Mouse (Mus musculus) gastrocnemius, adult 2 months (tissue): ENCODE results near the gene Rem1. TPM values are rescaled to one million over a fixed set of nuclear protein-coding genes. Genes with fewer than 3 reads are reported as not detected.
A peak's percentile ranks its signal among the peaks of the same experiment; 100 is the strongest.

Source experiments
- DNase-seq: peaks from one replicate; pipeline ENCODE4 v3.0.0; 2022
- H3K27ac ChIP-seq: fragments of 200-600 bp; 2 replicates; pipeline ENCODE4 v1.8.1; 2022; ENCODE audit warnings: mild to moderate bottlenecking
- H3K4me3 ChIP-seq: fragments of 200-600 bp; 2 replicates; pipeline ENCODE4 v1.8.1; 2022; ENCODE audit warnings: mild to moderate bottlenecking, moderate library complexity
- CTCF ChIP-seq: fragments of 200-600 bp; IDR thresholded peaks from 2 replicates; pipeline ENCODE4 v1.8.1; 2022; ENCODE audit warnings: antibody characterized with exemption, mild to moderate bottlenecking, moderate library complexity
- intact Hi-C: fragments of 180-260 bp; cut with DNase I; formaldehyde crosslinking; loops from one replicate; pipeline ENCODE4 v1.15.1; 2025
- long read RNA-seq, 2 experiments: library from polyadenylated mRNA; stranded (forward); transcript quantifications; one replicate each; pipeline ENCODE4 v2.0.0; 2021
- total RNA-seq, 2 experiments: library from RNA; stranded (reverse); gene quantifications; 2 replicates each; pipeline ENCODE4 v1.2.3; 2021

The Rem1 gene
- total RNA-seq = 1 to 10 TPM; 2.4 to 3.0 TPM
- long read RNA-seq, experiment 1, partial matches to known transcripts = 0 of 3 reads
- long read RNA-seq, experiment 1, other reads (novel, unspliced or antisense) = 2 of 3 reads
- long read RNA-seq, experiment 2, partial matches to known transcripts = 0 of 1 reads
- long read RNA-seq, experiment 2, other reads (novel, unspliced or antisense) = 0 of 1 reads

DNA sequence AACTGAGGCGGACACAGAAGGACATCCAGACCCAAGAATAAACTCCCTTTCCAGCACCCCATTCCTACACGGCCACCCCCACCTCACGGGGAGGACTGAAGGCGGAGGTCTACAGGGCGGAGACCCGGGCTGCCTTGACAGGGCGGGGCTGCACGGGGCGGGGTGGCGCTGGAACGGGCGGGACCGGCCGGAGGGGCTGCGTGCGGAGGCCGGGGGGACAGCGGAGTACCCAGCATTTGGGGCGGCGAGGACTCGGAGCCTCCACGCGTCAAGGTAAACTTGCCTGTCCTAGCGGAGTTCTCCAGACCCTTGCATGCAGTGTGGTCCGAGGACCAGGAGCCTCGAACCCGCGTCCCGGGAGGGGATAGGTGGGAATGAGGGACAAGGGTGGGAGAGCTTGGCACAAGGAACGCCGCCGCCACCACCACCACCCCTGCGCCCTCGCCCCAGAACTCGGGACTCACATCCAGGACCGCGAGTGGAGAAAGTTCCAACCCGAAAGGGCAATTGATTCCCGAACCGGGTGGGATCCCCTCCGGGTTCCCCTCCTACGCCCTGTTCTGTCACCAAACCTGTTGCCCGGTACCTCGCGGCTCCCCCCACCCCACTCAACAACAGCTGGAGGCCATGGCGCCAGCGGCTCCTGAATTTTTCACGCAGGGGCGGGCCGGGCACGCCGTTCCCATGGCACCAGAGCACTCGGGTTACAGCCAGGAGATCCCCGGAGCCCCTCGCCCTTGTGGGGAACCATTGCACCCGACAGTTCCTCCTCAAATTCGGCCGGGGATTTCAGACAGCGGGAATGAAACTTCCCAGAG lies at the start of gene Rem1:
TSS of gene Rem1 (plus strand) at position 178 of the 818 bp plus-strand sequence.
- TF ChIP-seq CTCF = no peak
- peak; percentile 68 for DNase-seq
- peak within 1 kb of the TSS; percentile 87 for H3K27ac ChIP-seq
- intact Hi-C loops = no loop called here
- H3K4me3 ChIP-seq = peak within 1 kb of the TSS; percentile 74

DNA sequence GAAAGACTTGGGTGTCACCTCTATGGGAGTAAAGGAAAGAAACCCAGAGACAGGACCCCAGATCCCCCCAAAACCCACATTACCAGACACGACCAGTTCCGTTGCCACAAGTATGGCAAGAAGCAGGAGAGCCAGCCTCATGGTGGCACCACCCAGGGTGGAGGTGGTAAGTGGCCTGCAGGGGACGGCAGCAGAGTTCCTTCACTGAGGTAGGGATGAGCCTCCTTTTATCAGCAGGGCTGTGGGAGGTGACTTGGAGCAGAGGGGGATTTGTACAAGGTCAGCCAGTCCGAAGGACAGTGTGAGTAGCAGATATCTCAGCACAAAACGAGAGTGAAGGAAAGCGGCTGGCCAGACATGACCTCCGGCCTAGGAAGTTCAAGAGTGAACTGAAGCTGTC lies 46.6 kb upstream of the Rem1 start, which contains the start of gene Defb19:
TSS of gene Defb19 (minus strand) at position 206 of the 400 bp plus-strand sequence.
- intact Hi-C loops = no loop called here
- Histone ChIP-seq H3K27ac (no peak within 1 kb of the TSS), H3K4me3 (no peak within 1 kb of the TSS)
- no peak for DNase-seq
- no peak for TF ChIP-seq CTCF

- intact Hi-C loops = no loop called here
- no peak for TF ChIP-seq CTCF
- H3K27ac ChIP-seq = no peak overlapping the region
- no peak for DNase-seq
- H3K4me3 ChIP-seq = no peak overlapping the region
Observed at GRCm38 (mm10) chr2:152580612-152581011, 46.1 kb upstream of the Rem1 start.

DNA sequence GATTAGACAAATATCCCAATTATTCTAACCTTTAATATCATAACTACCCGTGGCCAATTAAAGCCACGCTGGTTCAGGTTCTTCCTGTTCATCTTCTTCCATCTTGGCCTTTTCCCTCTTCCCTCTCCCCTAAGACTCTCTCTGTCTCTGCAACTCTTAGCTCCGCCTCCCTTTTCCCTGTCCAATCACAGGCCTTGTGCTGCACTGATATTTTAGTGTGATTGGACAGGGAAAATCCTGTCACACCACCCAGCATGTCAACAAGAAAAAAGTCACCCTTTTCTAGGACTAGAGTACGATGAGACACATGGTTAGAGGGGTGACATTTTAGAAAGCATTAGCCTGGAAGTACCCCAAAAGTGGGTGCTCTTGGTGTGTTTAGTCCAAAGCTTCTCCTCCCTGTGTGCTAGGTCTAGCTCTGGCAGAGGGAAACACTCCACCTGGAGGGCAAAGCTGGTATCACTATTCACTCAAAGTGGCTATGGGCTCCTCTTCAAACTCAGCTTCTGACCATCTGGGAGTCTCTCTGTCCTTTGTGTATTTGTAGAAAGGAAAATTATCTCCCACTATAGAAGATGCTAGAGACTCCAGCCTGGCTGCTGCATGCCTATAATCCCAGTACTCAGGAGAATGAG lies 39.7 kb upstream of the Rem1 start:
- DNase-seq = no peak
- intact Hi-C loops = no loop called here
- Histone ChIP-seq H3K4me3 (no peak overlapping the region), H3K27ac (no peak overlapping the region)
- peak; percentile 39; the same call in 1 of the 2 replicates for TF ChIP-seq CTCF

DNA sequence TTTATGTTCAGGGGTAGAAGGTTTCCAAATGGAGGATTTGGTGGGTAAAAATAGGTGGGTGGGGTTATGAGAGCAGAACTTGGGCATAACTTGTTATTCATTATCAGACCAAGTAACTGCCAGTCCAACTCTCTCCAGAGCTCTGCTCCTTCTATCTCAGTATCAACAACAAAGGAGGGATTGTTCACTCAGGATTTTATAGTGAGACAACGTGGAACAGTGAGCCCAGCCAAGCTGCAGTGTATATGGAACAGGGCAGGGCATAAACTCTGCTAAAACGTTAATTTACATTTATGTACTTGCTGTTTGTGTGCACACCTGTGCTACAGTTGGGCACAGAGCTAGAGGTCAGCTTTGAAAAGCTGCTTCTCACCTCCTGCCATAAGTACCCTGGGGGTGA lies 38.3 kb upstream of the Rem1 start:
- no peak overlapping the region for H3K27ac ChIP-seq
- no peak for TF ChIP-seq CTCF
- intact Hi-C loops = no loop called here
- H3K4me3 ChIP-seq = no peak overlapping the region
- DNase-seq = no peak

DNA sequence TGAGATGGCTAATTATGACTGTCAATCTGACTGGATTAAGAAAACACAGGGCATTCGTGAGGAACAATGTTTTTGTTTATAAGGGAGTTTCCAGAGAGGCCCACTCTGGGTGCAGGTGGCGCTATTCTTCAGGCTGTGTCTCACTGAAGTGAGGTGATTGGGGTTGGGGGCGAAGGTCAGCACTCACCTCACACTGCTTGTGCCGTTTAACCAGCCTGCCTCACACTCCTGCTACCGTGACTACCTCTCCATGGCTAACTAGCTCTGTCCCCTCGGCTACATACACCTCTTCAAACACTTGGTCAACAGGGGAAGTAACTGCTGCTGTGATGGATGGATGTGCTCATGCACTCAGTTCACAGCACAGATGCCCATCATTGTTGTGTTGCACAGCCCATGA lies 37.7 kb upstream of the Rem1 start:
- H3K27ac ChIP-seq = no peak overlapping the region
- intact Hi-C loops = no loop called here
- H3K4me3 ChIP-seq = no peak overlapping the region
- no peak for TF ChIP-seq CTCF
- DNase-seq = no peak

DNA sequence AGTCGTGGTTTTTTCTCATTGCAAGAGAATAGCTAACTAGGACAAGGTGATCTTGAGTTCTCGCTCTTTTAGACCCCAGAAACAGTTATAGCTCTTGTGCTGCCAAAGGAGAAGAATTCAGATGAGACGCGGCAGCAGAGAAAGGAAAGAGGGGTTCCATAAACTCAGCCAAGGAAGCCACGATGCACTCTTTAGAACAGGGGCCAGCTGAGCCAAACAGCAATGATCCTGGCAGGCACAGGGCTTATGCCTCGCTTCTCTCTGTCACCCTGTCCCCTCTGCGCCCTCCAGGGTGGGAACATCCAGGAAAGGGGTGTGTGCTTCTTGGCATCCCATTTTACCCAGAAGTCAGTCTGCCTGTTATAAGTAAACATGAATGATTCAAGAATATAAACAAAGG lies 27.5 kb upstream of the Rem1 start, which contains the start of gene Defb45:
TSS of gene Defb45 (minus strand) at position 101 of the 400 bp plus-strand sequence.
- intact Hi-C loops = no loop called here
- DNase-seq = no peak
- TF ChIP-seq CTCF = no peak
- Histone ChIP-seq H3K4me3 (no peak within 1 kb of the TSS), H3K27ac (no peak within 1 kb of the TSS)

- Histone ChIP-seq H3K4me3 (no peak overlapping the region), H3K27ac (no peak overlapping the region)
- intact Hi-C loops = no loop called here
- TF ChIP-seq CTCF = no peak
- no peak for DNase-seq
Observed at GRCm38 (mm10) chr2:152600076-152600475, 26.7 kb upstream of the Rem1 start.

DNA sequence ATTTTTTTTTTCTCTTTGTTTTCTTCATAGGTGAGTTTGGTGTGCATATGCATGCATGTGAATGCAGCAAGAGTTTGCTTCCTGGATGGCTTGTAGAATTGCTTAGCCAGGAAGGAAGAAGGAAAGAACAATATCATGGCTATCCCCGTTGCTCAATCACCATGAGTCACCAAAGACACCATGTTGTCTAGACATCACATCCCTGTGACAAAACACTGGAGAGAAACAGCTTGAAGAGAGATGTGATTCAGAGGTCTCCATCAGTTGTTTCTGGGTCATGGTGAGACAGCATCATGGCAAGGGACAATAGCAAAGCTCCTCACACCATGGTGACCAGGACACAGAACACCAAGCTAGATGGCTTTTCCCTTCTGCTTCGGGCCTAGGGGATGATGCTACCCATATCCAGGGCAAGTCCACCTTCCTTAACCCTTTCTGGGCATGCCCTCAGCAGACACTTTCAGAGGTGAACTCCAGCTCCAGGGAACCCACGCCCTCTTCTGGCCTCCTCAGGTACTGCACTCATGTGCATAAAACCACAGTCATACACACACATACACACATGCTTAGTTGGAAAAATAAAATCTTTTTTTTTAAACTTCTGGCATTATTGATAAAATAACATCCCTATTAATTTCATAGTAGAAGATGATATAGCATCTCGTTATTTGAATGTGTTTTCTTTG lies 25.3 kb upstream of the Rem1 start:
- peak; percentile 29; the same call in 1 of the 2 replicates for TF ChIP-seq CTCF
- intact Hi-C loops = no loop called here

GRCm38 (mm10) chr2:152604057-152604456 lies 22.7 kb upstream of the Rem1 start, which contains the start of gene Defb36:
TSS of gene Defb36 (plus strand) at chr2:152604327.
- DNase-seq = peak; percentile 45
- intact Hi-C loops = no loop called here
- Histone ChIP-seq H3K4me3 (no peak within 1 kb of the TSS), H3K27ac (no peak within 1 kb of the TSS)
- peak; percentile 54 for TF ChIP-seq CTCF

More for the DNA sequence above, 25.3 kb upstream of the Rem1 start:
- DNase-seq = no peak
- no peak overlapping the region for H3K4me3 ChIP-seq
- H3K27ac ChIP-seq = no peak overlapping the region

- intact Hi-C loops = no loop called here
- no peak for TF ChIP-seq CTCF
- Histone ChIP-seq H3K4me3 (no peak overlapping the region), H3K27ac (no peak overlapping the region)
- no peak for DNase-seq
Observed at GRCm38 (mm10) chr2:152607746-152608145, 19.0 kb upstream of the Rem1 start.

DNA sequence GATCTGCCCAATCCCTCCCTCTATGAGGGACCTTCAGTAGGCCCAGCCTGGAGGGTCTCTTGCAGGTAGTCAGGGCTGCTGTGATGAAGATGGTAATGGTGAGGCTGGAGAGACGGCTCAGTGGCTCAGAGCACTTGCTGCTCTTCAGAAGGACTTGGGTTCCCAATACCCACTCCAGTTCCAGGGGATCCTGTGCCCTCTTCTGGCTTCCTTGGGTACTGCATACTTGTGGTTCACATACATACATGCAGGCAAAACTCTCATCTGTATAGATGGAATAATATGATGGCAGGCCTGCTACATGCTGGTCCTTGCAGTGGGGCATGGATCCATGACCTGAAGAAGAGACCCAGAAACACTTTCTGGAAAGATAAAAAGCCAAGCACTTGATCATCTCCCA lies 18.0 kb upstream of the Rem1 start:
- intact Hi-C loops = no loop called here

More for the DNA sequence above, 18.0 kb upstream of the Rem1 start:
- no peak for TF ChIP-seq CTCF
- no peak for DNase-seq
- Histone ChIP-seq H3K4me3 (no peak overlapping the region), H3K27ac (no peak overlapping the region)
